In the genomic region with DNA sequence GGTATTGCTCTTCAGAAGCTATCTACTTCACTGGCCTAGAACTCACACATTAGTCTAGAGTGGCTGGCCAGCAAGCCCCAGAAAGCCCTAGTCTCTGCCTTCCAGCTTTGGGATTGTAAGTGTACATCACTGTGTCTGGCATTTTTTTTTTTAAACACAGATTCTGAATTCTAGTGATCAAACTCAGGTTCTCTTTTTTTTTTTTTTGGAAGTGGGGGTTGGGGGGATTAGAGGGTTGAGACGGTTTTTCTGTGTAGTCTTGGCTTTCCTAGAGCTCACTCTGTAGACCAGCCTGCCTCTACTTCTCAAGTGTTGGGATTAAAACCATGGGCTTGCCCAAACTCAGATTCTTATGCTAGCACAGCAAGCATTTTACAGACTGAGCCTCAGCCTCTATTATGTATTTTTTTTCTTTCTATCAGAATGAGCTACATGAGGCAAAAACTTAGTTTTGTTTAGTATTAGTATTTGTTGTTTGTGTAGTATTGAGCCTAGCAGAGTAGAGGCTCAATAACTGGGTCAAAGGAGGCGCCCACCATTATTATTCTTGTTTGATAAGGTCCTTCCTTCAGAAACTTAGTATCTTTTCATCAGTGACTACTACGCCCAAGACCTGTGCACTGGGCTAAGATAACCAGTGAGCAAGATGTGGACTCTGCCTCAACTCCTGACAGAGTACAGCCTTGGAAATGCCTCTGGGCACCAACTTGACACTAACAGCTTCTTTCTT, we compare ENCODE assay signal across 11 mouse cellular contexts. TPM values are rescaled to one million over a fixed set of nuclear protein-coding genes. Genes with fewer than 3 reads are reported as not detected.
DNase-seq lines count a peak whose midpoint lies in the region; ATAC-seq and TF ChIP-seq lines count a peak whose summit lies in the region.
"Had no signal": no experiment of that assay in that cellular context is flagged by ENCODE, and none has a peak within 500 bp of the region (broad histone marks: within the 10 kb centered on the region; RNA-seq: fewer than 3 reads in every experiment).

No protein-coding gene starts in this region.

- H3K27me3 ChIP-seq in erythroblast, embryonic 14.5 days (ENCODE audit: control insufficient read depth): no peaks in the 10 kb centered on the region
- no peaks in the 10 kb centered on the region for H3K27me3 ChIP-seq in G1E (ENCODE audit: insufficient read depth, low read length)
- H3K27me3 ChIP-seq in liver, embryonic 13.5 days: no peaks in the 10 kb centered on the region

- peak overlapping the region; percentile 90 for H3K4me3 ChIP-seq in erythroblast, embryonic 14.5 days (replicated peaks)
- no peak overlapping the region for H3K4me3 ChIP-seq in left cerebral cortex, adult 2 months
- H3K4me3 ChIP-seq in G1E (ENCODE audit: low read depth, low read length): no peak overlapping the region; the same call in 1 of the 2 replicates
- peak overlapping the region; percentile 88 for H3K4me3 ChIP-seq in liver, embryonic 13.5 days (replicated peaks)

- H3K27ac ChIP-seq in left cerebral cortex, adult 2 months: peak overlapping the region; percentile 100
- H3K27ac ChIP-seq in liver, embryonic 13.5 days: peak overlapping the region; percentile 98

- TF ChIP-seq CTCF in left cerebral cortex, adult 2 months (IDR thresholded peaks at IDR 0.05): no peak
- no peak for TF ChIP-seq CTCF in G1E (IDR thresholded peaks at IDR 0.05; ENCODE audit: low read depth, low read length)

- H3K4me1 ChIP-seq in erythroblast, embryonic 14.5 days (ENCODE audit: control insufficient read depth): peaks cover 97% of the 10 kb centered on the region
- H3K4me1 ChIP-seq in G1E (ENCODE audit: insufficient read depth, low read depth, low read length): peaks cover 92% of the 10 kb centered on the region
- H3K4me1 ChIP-seq in liver, embryonic 13.5 days (replicated peaks): peaks cover 97% of the 10 kb centered on the region

- H3K9ac ChIP-seq in liver, embryonic 13.5 days: peak overlapping the region; percentile 96

- H3K4me2 ChIP-seq in liver, embryonic 13.5 days: peak overlapping the region; percentile 86

- DNase-seq in left cerebral cortex, adult 2 months (ENCODE audit: extremely low spot score in 1 of 2, low spot score in 2 of 2): no peak
- DNase-seq in left cerebral cortex, postnatal 36 days (ENCODE audit: low spot score in 2 of 2): no peak
- DNase-seq in G1E (ENCODE audit: low spot score): no peak
- no peak for DNase-seq in liver, embryonic 13.5 days
- no peak for DNase-seq in urinary bladder, postnatal 36 days (ENCODE audit: low spot score in 2 of 2)
- DNase-seq in frontal cortex, adult 2 months (ENCODE audit: extremely low spot score in 1 of 2, low spot score in 1 of 2): no peak
- DNase-seq: cerebellum, postnatal 10 days; kidney, postnatal 4 days; thymus, postnatal 14 days had no signal

- ATAC-seq in erythroblast, adult 5-6 weeks (replicated peaks; ENCODE audit: low FRiP score, poor library complexity, severe bottlenecking): no peak
- peak; percentile 29; the same call in 1 of the 2 replicates for ATAC-seq in G1E (ENCODE audit: extremely low read depth, insufficient number of reproducible peaks, low FRiP score, poor library complexity, severe bottlenecking)
- peak; percentile 80 for ATAC-seq in liver, embryonic 13.5 days (ENCODE audit: low read depth)

- H3K9me3 ChIP-seq in erythroblast, embryonic 14.5 days (ENCODE audit: control insufficient read depth, low read length): no peaks in the 10 kb centered on the region
- H3K9me3 ChIP-seq in G1E (replicated peaks): no peaks in the 10 kb centered on the region
- no peaks in the 10 kb centered on the region for H3K9me3 ChIP-seq in liver, embryonic 13.5 days (replicated peaks)

- 30% methylated on average over 3 of the region's 3 CpGs for WGBS in liver, embryonic 13.5 days (ENCODE audit: insufficient replicate concordance)

- intact Hi-C loops in left cerebral cortex, adult 2 months (cut with DNase I): no loop called here
- intact Hi-C loops in left cerebral cortex, postnatal 36 days (cut with DNase I): no loop called here

- H3K36me3 ChIP-seq in erythroblast, embryonic 14.5 days (ENCODE audit: control insufficient read depth): peaks cover 97% of the 10 kb centered on the region
- peaks cover 75% of the 10 kb centered on the region for H3K36me3 ChIP-seq in G1E (replicated peaks)
- peaks cover 79% of the 10 kb centered on the region for H3K36me3 ChIP-seq in liver, embryonic 13.5 days

RNA-seq across cellular contexts. Expression of a gene that starts 6.9 kb away (rescaled TPM):
- polyA plus RNA-seq in erythroblast, embryonic 14.5 days (2012): 212 and 213 TPM in 2 replicates
- 543 and 572 TPM in 2 replicates for total RNA-seq in erythroblast, adult 5-6 weeks (2015; ENCODE audit: low replicate concordance)
- 807 and 937 TPM in 2 replicates for total RNA-seq in erythroblast, adult 5-6 weeks (2017; ENCODE audit: low replicate concordance)
- total RNA-seq in left cerebral cortex, adult 2 months (2021): 100 to 1,000 TPM; 133 to 135 TPM
- 100 to 1,000 TPM; 128 to 133 TPM for total RNA-seq in left cerebral cortex, postnatal 36 days (2021)
- 35.2 and 79.6 TPM in 2 replicates for total RNA-seq in G1E (2014; fragmentation: Nextera tagmentation)
- 27.0 and 31.6 TPM in 2 replicates for total RNA-seq in G1E (2017)
- 63.3 and 82.7 TPM in 2 replicates for polyA plus RNA-seq in G1E (2012)
- 148 and 164 TPM in 2 replicates for polyA plus RNA-seq in liver, embryonic 13.5 days (2015; fragmentation: Nextera tagmentation; extraction: Ambion mirVana)
- polyA plus RNA-seq in frontal cortex, adult 2 months (2012; rRNA removed): 91.7 and 91.8 TPM in 2 replicates

RNA-seq across cellular contexts. Expression of a gene that starts 23.2 kb away (rescaled TPM):
- 4.9 and 5.7 TPM in 2 replicates for polyA plus RNA-seq in erythroblast, embryonic 14.5 days (2012)
- 39.8 and 43.9 TPM in 2 replicates for total RNA-seq in erythroblast, adult 5-6 weeks (2015; ENCODE audit: low replicate concordance)
- 53.4 and 65.9 TPM in 2 replicates for total RNA-seq in erythroblast, adult 5-6 weeks (2017; ENCODE audit: low replicate concordance)
- total RNA-seq in left cerebral cortex, adult 2 months (2021): 1 to 10 TPM; 2.5 to 3.0 TPM
- total RNA-seq in left cerebral cortex, postnatal 36 days (2021): 1 to 10 TPM; 3.2 to 3.6 TPM
- 257 and 315 TPM in 2 replicates for total RNA-seq in G1E (2014; fragmentation: Nextera tagmentation)
- 119 and 142 TPM in 2 replicates for total RNA-seq in G1E (2017)
- 11.7 and 16.7 TPM in 2 replicates for polyA plus RNA-seq in G1E (2012)
- polyA plus RNA-seq in liver, embryonic 13.5 days (2015; fragmentation: Nextera tagmentation; extraction: Ambion mirVana): 59.8 and 79.4 TPM in 2 replicates
- 1.6 and 1.7 TPM in 2 replicates for polyA plus RNA-seq in frontal cortex, adult 2 months (2012; rRNA removed)

Comparison
In these comparisons a context has a peak if more than half of its experiments do, and no peak if none do; other contexts are left out.
1. H3K4me3 ChIP-seq: peak in erythroblast, embryonic 14.5 days (single experiment) and liver, embryonic 13.5 days (single experiment); none in left cerebral cortex, adult 2 months (single experiment) and G1E (single experiment).
2. RNA of a gene that starts 23.2 kb away (total RNA-seq): 119 to 315 TPM in G1E and 39.8 to 65.9 TPM in erythroblast, adult 5-6 weeks; 3.2 to 3.6 TPM in left cerebral cortex, postnatal 36 days and 2.5 to 3.0 TPM in left cerebral cortex, adult 2 months; every median in the first group is over 4 times any median in the second.